Mouse (Mus musculus): ENCODE measurements around the gene Atad3a.

GRCm38 (mm10) chr4:155807841-155808240, 46.9 kb upstream of the Atad3a start:
- TF ChIP-seq MAFK (IDR thresholded peaks at IDR 0.05; ENCODE audit: insufficient read depth, low read depth, low read length) (no peak), CHD2 (IDR thresholded peaks at IDR 0.05; ENCODE audit: low read depth, low read length) (no peak), ZNF384 (IDR thresholded peaks at IDR 0.05; ENCODE audit: low read depth, low read length) (no peak), HCFC1 (IDR thresholded peaks at IDR 0.05; ENCODE audit: borderline replicate concordance, insufficient read depth, low read length) (no peak), ZC3H11A (IDR thresholded peaks at IDR 0.05; ENCODE audit: borderline replicate concordance, low read depth, low read length) (no peak)
